Mouse (Mus musculus) v-Abl transformed pro-B cells (cell line): ENCODE results near the gene Fam102a.

Experiments
- in situ Hi-C, 2 experiments: fragments of 400-800 bp; cut with MboI; formaldehyde crosslinking; loops; one replicate each; pipeline ENCODE4 v1.15.1; 2025; ENCODE audit not compliant: unreplicated experiment in 2 of 2

Gene Fam102a

GRCm38 (mm10) chr2:32509896-32510295, 25.2 kb upstream of the Fam102a start:
- in situ Hi-C loops = no loop called here

GRCm38 (mm10) chr2:32512592-32512991, 22.5 kb upstream of the Fam102a start:
- in situ Hi-C loops = no loop called here

GRCm38 (mm10) chr2:32514335-32514734, 20.8 kb upstream of the Fam102a start:
- in situ Hi-C loops = no loop called here

- in situ Hi-C loops = no loop called here
Measured at GRCm38 (mm10) chr2:32517233-32517867, 17.8 kb upstream of the Fam102a start.

- in situ Hi-C loops = no loop called here
Measured at GRCm38 (mm10) chr2:32520034-32520990, 14.8 kb upstream of the Fam102a start.

GRCm38 (mm10) chr2:32524536-32525031, 10.5 kb upstream of the Fam102a start:
- in situ Hi-C loops = no loop called here

GRCm38 (mm10) chr2:32525816-32526215, 9.3 kb upstream of the Fam102a start:
- in situ Hi-C loops = no loop called here

GRCm38 (mm10) chr2:32527468-32527966, 7.6 kb upstream of the Fam102a start:
- in situ Hi-C loops = no loop called here

GRCm38 (mm10) chr2:32528326-32528725, 6.8 kb upstream of the Fam102a start:
- in situ Hi-C loops = no loop called here

- in situ Hi-C loops = loop anchor here in 1 of 2 experiments (5.0 kb wide), 1 partner anchor 37 kb away; no protein-coding TSS in a partner anchor
Measured at GRCm38 (mm10) chr2:32530479-32530878, 4.7 kb upstream of the Fam102a start.

- in situ Hi-C loops = loop anchor here in 1 of 2 experiments (5.0 kb wide), 1 partner anchor 34 kb away; no protein-coding TSS in a partner anchor
Measured at GRCm38 (mm10) chr2:32533163-32533562, 2.0 kb upstream of the Fam102a start.

GRCm38 (mm10) chr2:32534061-32534732, 935 bp upstream of the Fam102a start:
- in situ Hi-C loops = loop anchor here in 1 of 2 experiments (5.0 kb wide), 1 partner anchor 33 kb away; no protein-coding TSS in a partner anchor

GRCm38 (mm10) chr2:32535501-32535991, 414 bp downstream of the Fam102a start:
- in situ Hi-C loops = no loop called here

- in situ Hi-C loops = no loop called here
Measured at GRCm38 (mm10) chr2:32536086-32536633, 1.0 kb downstream of the Fam102a start.

GRCm38 (mm10) chr2:32536634-32537359, 1.7 kb downstream of the Fam102a start:
- in situ Hi-C loops = no loop called here

- in situ Hi-C loops = no loop called here
Measured at GRCm38 (mm10) chr2:32537360-32537905, 2.3 kb downstream of the Fam102a start.

- in situ Hi-C loops = no loop called here
Measured at GRCm38 (mm10) chr2:32537941-32538340, 2.8 kb downstream of the Fam102a start.

GRCm38 (mm10) chr2:32538461-32538860, 3.3 kb downstream of the Fam102a start:
- in situ Hi-C loops = no loop called here

- in situ Hi-C loops = no loop called here
Measured at GRCm38 (mm10) chr2:32539452-32539981, 4.4 kb downstream of the Fam102a start.
